Mouse (Mus musculus): ENCODE results near the gene S100a4. TPM values are rescaled to one million over a fixed set of nuclear protein-coding genes. Genes with fewer than 3 reads are reported as not detected.

Gene S100a4
- polyA plus RNA-seq (2012; rRNA removed), result 2.1 and 2.6 TPM in 2 replicates

GRCm38 (mm10) chr3:90603623-90604022 is at the start of gene S100a4:
Gene S100a4, plus strand, starts transcription at chr3:90603771.

GRCm38 (mm10) chr3:90560008-90560628 is 43.5 kb upstream of the S100a4 start, which contains the start of gene S100a3:
Gene S100a3, plus strand, starts transcription at chr3:90560578.

DNA sequence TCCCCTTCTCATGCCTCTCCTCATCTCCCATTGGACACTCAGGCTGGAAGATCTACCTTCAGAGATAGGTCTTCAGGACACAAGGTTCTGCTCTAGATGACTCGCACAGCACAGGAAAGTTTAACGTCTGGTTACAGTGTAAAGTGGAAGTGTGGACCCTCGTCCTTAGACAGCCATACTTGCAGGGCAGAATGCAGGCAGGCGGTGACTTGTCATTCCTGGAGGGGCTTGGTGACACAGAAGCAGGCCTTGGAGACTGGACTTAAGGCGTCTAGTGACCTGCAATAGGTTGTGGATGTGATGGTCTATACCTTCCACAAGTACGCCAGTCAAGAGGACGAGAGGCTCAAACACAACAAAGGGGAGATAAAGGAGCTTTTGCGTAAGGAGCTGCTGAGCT is 13.6 kb upstream of the S100a4 start, which contains the start of gene S100a2:
Gene S100a2 (plus strand): TSS at position 301 of the 400 bp plus-strand sequence.

GRCm38 (mm10) chr3:90601486-90602110 is 2.0 kb upstream of the S100a4 start, which contains the start of gene Gm42674:
Gene Gm42674, plus strand, starts transcription at chr3:90601904.

DNA sequence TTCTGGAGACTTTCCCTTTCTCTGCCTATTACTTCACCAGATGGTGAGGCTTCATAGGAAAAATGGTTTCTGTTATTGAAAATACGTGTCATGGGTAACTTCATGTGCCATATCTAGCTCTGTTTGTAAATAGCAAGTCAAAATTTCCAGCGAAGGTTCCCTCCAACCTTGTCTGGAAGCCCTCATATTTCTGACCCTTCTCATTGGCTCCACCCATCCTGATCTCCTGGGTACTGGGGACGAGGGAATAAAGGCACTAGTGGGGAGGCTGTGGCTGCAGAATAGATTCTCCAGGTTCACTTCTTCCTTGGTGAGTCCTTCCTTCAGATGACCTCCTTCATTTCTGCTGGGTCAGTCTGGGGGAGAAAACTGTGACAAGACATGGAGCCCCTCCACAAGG is 4.7 kb downstream of the S100a4 start, which contains the start of gene S100a5:
Gene S100a5 (plus strand): TSS at position 301 of the 400 bp plus-strand sequence.

DNA sequence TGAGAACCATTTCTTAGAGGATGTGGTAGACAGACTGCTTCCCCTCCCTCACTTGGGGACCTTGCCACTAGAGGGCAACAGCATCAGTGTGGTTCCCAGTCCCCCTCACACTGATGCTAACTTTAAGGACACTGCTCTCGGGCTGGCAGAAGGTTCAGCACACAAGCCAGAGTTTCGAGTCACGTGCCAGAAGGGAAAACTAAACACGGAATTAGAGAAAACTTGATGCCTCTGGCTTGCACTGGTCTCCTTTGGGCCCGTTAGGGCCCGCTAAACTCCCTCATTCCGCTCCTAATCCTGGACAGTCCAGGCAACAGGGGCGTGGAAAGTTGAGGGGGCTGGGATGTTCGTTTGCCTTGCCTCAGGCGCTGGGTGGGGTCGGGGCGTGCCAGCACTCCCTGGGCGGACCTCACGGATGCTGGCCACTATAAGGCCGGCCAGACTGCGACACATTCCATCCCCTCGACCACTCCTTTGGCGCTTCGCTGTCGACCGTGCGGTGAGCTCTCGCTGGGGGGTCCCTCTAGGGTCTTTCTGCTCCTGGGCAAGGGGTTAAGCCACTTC is 9.2 kb downstream of the S100a4 start, which contains the start of gene S100a6:
Gene S100a6 (plus strand): TSS at position 155 of the 564 bp plus-strand sequence.

GRCm38 (mm10) chr3:90653717-90654116 is 50.1 kb downstream of the S100a4 start, which contains the start of gene S100a7a:
Gene S100a7a, plus strand, starts transcription at chr3:90654017.

Other genes starting within 250 kb of the S100a4 start
- 29.9 and 31.1 TPM in 2 replicates for gene Slc27a3, start 213.8 kb upstream of the S100a4 start, polyA plus RNA-seq (2012; rRNA removed)
- gene Ints3, start 170.1 kb upstream of the S100a4 start, polyA plus RNA-seq (2012; rRNA removed), result 48.4 and 57.9 TPM in 2 replicates
- gene Npr1, start 137.9 kb upstream of the S100a4 start, polyA plus RNA-seq (2012; rRNA removed), result 6.0 and 11.9 TPM in 2 replicates
- 245 and 276 TPM in 2 replicates for gene Ilf2, start 127.6 kb upstream of the S100a4 start, polyA plus RNA-seq (2012; rRNA removed)
- 23.3 and 41.3 TPM in 2 replicates for gene Snapin, start 112.7 kb upstream of the S100a4 start, polyA plus RNA-seq (2012; rRNA removed)
- gene Chtop, start 94.3 kb upstream of the S100a4 start, polyA plus RNA-seq (2012; rRNA removed), result 208 and 235 TPM in 2 replicates
- gene S100a1, start 89.4 kb upstream of the S100a4 start, polyA plus RNA-seq (2012; rRNA removed), result 11.4 and 11.6 TPM in 2 replicates
- gene S100a13, start 89.3 kb upstream of the S100a4 start, polyA plus RNA-seq (2012; rRNA removed), result 12.0 and 14.2 TPM in 2 replicates
- gene S100a14, start 76.9 kb upstream of the S100a4 start, polyA plus RNA-seq (2012; rRNA removed), result 0.05 TPM in 1 of 2 replicates, not detected in the other
- 21.0 and 26.2 TPM in 2 replicates for gene S100a16, start 66.5 kb upstream of the S100a4 start, polyA plus RNA-seq (2012; rRNA removed)
- gene S100a3, start 43.2 kb upstream of the S100a4 start, polyA plus RNA-seq (2012; rRNA removed), result 0.04 TPM in 1 of 2 replicates, not detected in the other
- not detected in 2 replicates for gene S100a2, start 13.5 kb upstream of the S100a4 start, polyA plus RNA-seq (2012; rRNA removed)
- not detected in 2 replicates for gene Gm42674, start 1.9 kb upstream of the S100a4 start, polyA plus RNA-seq (2012; rRNA removed)
- not detected in 2 replicates for gene S100a5, start 4.8 kb downstream of the S100a4 start, polyA plus RNA-seq (2012; rRNA removed)
- 14.9 and 15.9 TPM in 2 replicates for gene S100a6, start 9.1 kb downstream of the S100a4 start, polyA plus RNA-seq (2012; rRNA removed)
- gene S100a7a, start 50.2 kb downstream of the S100a4 start, polyA plus RNA-seq (2012; rRNA removed), result 0.04 and 0.06 TPM in 2 replicates
- gene S100a8, start 65.2 kb downstream of the S100a4 start, polyA plus RNA-seq (2012; rRNA removed), result 4.8 and 13.3 TPM in 2 replicates
- 18.1 and 27.3 TPM in 2 replicates for gene S100a9, start 92.0 kb downstream of the S100a4 start, polyA plus RNA-seq (2012; rRNA removed)
- gene Pglyrp4, start 123.1 kb downstream of the S100a4 start, polyA plus RNA-seq (2012; rRNA removed), result not detected in 2 replicates
- not detected in 2 replicates for gene Gm5849, start 174.1 kb downstream of the S100a4 start, polyA plus RNA-seq (2012; rRNA removed)

All from central nervous system, embryonic 11.5 days (tissue).